Mouse (Mus musculus): ENCODE data around the gene Arf4.

The Arf4 gene

DNA sequence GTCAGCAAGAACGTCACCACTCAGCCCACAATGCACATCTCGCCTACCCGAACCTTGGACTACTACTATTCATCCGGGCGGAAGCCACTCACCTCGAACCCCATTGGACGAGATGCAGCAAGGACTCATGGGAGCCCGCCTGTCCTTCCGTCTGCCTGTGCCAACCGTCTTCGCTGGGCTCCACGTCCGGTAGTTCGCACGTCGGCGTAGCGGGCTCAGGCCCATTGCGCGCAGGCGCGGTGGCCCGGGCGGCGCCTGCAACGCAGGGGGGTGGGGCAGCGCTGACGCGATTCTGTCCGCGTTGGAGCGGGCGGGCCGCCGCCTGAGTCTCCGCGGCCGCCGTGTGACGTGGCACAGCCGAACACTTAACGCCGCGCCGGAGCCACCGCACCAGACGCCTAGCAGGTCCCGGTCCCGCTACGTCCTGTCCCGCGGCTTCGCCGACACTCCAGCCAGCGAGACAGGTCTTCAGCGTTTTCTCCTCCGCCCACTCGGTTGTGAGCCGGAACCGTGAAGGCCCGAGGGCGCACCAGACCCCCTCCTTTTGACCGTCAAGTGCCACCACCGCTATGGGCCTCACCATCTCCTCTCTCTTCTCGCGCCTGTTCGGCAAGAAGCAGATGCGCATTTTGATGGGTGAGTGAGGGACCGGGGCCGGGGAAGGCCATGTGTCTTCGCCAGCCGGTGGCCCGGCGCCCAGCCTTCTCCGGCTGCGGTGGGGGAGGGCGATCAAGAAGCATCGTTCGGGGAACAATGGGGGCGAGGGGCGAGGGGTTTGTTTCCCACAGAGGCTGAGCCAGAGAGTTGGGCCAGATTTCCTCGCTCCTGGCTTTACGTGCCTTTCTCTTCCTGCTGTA, at the start of gene Arf4:
Gene Arf4, plus strand, starts transcription at position 224 of the 857 bp plus-strand sequence.
- DNase-seq (ENCODE audit: low spot score), result peak; percentile 98

DNA sequence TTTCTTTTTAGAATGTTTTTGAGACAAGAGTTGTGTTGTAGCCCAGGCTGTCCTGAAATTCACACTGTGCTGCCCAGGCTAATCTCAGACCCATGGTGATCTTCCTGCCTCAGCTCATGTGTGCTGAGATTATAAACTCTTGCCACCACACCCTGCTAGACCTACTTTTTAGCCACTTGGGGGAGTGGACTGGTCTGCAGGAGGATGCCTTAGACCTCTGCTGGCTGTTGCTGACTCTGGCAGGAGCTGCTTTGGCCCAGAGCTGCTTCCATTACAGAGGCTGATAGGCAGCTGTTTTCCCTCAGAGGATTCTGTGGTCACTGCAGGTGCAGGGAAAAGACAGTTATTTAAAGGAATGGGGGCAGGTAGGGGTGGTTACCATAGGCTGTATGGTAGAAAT, 46.5 kb upstream of the Arf4 start:
- no peak for DNase-seq (ENCODE audit: low spot score)

DNA sequence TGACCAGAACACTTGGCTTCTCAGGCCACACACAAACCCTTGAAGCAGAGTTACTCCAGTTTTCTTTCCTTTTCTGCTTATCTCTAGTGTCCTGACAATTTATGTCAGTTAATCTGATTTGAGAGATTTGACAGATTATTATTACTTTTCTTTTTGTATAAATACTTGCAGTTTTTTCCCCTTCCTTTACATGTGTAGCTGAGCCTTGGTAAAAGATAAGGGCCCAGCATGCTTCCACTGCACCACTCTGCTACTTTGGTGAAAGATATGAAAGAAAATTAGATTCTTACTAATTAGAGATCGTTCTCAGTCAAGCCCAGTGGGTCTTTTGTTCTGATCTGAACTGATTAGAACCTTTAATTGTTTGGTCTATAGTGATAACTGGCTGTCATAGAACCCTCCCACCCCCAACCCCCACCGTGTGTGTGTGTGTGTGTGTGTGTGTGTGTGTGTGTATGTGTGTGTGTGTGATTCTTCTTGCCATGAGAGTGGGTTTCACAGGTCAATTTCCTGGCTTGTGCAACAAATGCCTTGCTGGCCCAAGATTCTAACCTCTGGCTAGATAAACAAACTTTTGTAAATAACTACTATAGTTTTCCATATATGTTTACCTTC, 44.5 kb upstream of the Arf4 start:
- no peak for DNase-seq (ENCODE audit: low spot score)

DNA sequence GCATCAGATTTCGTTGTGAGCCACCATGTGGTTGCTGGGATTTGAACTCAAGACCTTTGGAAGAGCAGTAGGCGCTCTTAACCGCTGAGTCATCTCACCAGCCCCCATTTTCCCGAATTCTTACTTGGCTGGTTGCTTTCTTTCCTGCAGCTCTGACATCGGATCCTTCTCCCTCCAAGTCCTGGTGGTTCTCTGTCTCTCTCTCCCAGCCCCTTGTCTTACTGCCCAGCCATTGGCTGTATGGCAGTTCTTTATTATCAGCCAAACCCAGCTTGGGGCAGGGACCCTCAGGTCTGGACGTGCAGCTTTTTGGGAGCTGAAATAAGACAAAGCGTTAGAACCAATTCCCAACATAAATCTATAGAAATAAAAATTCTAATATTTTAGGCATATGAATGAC, 42.7 kb upstream of the Arf4 start:
- no peak for DNase-seq (ENCODE audit: low spot score)

DNA sequence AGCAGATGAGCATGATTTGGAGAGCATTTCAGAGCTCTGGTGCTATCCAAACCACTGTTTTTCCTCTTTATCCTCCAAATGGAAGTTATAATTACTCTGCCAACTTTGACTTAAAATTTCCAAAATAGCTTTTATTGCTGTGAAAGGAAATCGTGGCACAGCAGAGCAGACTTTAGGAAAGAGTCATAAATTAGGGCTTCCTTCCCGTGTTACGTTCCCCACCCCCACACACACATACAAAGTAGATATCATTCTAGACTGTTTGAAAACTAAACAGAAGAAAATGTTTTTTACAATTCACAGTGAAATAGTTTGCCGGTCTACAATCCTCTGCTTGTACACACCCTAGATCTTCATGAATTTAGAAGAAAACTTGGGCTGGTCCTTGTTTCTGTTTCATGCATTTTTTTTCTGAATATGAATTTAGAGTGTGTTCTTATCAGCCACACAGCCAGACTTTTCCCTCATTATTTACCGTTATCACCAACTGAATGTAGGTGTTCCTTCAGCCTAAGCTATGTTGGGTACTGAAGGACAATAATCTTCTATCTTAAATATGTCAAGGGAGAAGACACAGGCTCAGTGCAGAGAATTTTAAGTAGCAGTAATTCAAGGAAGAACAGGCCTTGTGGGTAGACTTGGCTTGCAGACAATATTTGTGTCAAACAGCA, 42.0 kb upstream of the Arf4 start:
- DNase-seq (ENCODE audit: low spot score), result no peak

DNA sequence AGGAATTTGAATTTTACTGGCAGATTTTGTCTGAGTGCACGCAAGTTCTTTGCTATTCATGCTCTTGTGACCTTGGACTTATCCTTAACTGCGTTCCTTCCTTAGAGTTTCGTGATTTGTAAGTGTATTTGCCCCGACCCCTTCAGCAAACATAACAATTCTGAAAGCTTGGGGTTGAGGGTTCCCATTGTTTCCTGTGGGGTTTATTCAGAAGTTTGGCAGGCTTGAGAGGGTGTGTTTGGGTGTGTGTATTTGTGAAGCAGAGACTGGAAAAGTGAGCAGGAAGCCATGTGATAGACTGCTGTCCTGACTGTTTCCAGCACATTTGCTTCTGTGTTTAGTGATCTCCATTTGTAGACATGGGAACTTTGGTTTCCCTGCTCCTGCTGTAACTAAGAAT, 32.5 kb upstream of the Arf4 start:
- DNase-seq (ENCODE audit: low spot score), result no peak

DNA sequence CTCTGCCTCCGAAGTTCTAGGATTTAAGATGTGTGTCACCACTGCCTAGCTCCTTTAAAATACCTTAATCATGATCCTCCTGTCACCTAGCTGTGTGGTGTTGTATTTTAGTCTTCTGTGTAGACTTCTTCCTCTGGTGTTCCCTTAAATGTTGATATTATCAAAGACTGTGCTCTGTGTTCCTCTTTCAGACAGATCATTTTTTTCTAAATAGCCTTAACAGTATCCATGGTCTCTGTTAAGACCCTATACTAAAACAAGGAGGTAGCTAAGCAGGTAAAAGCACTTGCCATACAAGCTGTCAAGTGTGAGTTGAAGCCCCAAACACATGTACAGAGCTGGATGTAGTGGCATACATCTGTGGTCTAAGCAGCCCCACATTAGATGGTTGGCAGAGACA, 28.2 kb upstream of the Arf4 start:
- DNase-seq (ENCODE audit: low spot score), result no peak

DNA sequence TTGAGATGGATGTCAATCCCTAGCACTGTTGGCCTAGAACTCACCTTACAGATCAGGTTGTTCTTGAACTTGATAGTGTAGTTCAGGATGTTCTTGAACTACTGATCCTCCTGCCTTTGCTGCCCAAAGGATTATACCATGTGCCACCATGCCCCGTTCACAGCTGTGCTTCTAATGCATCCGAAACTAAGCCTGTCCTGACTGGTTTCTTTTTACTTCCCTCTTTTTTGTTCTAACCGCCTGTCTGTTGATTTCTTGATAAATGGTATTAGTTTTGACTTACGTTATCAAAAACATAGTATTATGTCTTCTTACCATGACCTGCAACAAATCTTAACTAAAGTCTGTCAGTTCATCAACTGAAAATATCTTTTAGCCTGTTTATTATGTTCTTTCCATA, 27.2 kb upstream of the Arf4 start:
- no peak for DNase-seq (ENCODE audit: low spot score)

DNA sequence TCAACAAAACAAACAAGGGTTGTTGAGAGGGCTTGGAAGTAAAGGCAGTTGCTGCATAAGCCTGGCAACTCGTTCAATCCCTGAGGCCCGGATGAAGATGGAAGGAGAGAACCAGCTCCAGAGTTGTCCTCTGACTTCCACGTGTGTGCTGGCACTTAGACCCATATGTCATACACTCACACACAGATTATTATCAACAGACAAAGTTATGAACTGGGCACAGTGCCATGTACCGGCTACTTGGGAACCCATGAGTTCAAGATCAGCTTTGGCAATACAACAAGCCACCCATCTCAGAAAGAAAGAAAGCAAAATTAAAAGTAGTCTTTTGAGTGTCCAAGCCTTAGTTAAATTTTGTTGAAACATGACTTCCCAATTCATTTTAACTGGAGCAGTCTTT, 12.6 kb upstream of the Arf4 start:
- no peak for DNase-seq (ENCODE audit: low spot score)

DNA sequence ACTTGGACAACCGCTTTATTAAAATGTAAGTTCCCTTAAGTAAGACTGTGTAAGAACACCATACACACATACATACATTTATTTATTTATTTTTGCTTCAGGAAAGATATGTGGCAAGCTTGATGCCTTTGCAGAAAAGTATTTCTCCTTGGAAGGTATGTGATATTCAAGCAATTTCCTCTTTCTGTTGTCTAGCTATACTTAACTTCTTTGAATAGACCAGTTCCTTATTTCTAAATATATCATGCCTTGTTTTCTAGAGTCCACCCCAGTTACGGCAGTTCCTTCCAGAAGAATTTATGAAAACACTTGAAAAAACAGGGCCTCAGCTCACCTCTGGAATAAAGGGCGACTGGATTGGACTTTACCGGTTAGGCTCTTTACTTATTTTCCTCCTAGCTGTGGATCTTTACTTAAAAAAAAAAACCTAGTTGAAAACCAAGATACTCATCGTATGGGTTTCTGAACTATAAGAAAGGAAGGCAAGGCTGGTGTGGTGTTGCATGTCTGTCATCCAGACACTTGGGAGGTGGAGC, 11.2 kb upstream of the Arf4 start:
- DNase-seq (ENCODE audit: low spot score), result no peak

DNA sequence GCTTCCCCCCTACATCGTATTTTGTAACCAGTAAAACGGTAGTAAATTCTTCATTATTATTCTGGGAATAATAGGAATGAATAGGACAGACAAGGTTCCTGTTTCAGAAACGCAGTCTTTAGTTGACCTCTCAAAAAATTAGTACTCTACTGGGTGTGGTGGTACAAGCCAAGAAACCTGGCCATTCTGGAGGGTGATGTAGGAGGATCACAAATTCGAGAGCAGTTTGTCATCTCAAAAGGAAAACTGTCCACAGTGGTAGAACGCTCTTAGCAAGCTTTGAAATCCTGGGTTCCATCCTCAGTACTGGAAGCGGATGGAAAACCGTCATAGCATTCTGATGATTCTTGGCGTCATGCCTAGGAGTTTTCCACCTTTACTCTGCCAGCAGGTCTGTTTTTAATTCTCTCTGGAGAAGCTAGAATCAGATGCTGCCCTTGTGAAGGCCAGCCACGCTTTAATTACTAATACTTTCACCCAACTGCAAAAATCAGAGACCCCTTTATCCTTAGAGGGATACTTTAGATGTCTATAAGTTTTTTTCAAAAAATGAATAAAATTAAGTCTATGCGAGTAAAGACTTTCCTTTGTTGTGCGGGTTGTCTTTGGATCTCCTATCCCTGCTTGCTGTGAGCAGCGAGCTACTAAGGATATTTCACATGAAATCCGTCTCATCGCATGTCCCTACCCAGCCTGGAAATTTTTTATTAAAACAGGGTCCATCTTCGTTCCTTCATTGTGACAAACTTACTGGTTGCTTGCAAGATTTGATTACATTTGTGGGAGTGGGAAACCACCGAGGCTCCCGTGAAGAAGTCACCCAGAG, 636 bp upstream of the Arf4 start:
- DNase-seq (ENCODE audit: low spot score), result no peak

DNA sequence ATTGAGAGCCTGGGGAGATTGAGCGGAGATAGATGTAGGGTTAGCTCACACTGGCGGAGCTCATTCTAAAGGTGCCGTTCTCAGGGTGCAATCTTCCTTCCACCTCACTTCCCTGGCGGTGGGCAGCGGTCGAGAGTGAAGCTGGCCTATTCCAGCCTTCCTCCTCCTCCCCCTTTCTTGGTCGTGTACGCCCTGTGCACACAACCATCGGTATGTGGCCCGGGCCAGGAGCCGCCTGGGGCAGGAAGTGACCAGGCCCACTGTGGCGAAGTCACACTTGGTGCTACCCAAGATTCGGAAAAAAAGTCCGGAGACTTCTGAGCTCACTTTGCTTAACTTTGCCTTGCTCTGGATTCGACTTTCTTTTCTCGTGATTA, 822 bp downstream of the Arf4 start:
- DNase-seq (ENCODE audit: low spot score), result peak; percentile 32

DNA sequence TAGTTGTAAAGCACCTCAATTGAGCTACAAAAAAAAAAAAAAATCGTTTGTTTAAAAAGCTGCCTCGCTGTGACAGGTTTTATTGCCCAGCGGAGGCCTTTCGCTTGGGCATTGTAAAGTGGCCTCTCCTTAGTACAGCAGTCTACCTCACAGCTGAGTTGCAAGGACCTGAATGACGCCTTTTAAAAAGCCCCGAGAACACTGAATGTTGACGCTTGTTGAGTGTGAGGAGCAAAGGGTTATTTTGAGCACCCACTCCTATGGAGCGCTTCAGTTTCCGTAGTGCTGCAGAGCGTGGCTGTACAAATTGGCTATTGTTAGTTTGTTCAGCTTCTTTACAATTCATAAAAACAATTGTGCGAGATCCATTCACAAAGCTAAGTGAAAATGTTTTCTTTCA, 1.4 kb downstream of the Arf4 start:
- DNase-seq (ENCODE audit: low spot score), result no peak

DNA sequence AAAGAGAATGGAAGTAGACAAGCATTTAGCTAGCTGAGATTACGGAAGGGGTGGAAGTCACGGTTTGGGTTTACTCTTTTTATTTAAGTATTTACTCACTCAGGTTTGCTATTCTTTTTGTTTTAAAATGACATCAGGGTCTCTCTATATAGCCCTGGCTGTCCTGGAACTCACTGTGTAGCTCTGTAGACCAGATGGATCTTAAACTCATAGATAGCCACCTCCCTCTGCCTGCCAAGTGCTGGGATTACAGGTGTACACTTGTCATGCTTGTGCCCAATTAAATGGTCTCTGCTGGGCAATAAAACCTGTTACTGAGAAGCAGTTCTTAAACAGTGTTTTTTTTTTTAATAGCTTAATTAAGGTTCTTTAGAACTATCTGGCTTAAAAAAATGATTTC, 2.1 kb downstream of the Arf4 start:
- no peak for DNase-seq (ENCODE audit: low spot score)

DNA sequence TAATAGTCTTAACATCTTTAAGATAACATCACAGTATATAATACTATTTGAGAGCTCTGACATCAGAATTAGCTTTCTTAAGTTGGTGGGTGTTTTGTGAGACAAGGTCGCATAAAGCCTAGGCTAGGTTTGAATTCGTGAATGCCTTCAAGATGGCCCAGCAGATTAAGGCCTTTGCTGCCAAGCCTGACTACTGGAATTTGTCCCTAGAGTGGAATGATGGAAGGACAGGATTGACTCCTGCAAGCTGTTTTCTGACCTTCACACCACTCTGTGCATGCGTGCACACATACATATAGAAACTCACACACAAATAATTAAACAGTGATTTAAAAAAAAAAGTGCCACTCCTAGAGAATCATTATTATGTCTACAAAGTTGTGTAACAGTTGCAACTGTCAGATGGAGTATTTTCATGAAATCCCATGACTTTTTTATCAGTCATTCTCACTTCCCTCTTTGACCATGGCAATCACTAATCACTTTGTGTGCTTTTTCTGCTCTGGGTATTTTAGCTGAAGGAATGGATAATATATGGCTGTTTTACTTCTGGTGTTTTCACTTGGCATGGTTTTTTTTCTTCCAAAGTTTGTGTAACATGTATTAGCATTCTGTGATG, 5.2 kb downstream of the Arf4 start:
- DNase-seq (ENCODE audit: low spot score), result no peak

DNA sequence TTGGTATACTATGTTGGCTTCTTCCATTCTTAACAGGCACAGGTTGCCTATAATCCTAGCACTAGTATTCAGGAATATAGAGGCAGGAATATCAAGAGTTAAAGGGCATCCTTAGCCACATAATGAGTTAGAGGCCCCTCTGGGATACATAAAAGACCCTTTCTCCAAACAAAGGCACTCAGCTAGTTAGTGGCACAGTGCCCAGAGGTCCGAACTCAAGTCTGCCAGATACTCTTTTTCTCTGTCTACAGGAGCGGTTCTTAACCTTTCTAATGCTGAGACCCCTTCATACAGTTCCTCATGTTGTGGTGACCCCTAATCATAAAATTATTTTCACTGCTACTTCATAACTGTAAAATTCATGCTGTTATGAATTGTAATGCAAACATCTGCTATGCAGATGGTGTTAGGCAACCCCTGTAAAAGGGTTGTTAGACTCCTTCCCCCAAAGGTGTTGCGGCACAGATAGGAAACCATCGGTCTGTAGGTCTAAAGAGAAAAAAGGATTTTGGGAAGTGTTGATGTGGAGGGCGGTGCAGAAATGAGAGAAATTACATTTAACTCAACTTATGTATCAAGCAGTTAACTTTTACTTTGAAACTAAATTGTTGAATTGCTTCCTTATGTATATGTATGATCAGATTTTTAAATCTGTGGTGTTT, 8.2 kb downstream of the Arf4 start:
- no peak for DNase-seq (ENCODE audit: low spot score)

DNA sequence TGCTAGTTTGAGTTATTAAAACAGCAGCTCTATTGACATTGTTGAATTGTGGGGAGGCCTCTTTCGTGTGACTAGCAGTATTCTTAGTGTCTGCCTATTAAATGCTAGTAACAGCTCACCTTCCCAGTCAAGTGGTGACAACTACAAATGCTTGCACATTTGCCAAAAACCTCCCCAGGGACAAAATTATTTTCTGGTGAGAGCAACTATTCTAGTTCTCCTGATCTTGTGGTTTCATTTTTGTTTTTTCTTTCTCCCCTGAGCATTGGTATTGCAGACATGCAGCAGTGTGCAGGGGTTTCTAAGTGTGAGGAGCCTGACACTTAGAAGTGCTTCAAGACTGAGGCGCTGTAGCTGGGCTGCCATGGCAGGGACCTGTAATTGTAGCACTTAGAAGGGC, 9.9 kb downstream of the Arf4 start:
- no peak for DNase-seq (ENCODE audit: low spot score)

DNA sequence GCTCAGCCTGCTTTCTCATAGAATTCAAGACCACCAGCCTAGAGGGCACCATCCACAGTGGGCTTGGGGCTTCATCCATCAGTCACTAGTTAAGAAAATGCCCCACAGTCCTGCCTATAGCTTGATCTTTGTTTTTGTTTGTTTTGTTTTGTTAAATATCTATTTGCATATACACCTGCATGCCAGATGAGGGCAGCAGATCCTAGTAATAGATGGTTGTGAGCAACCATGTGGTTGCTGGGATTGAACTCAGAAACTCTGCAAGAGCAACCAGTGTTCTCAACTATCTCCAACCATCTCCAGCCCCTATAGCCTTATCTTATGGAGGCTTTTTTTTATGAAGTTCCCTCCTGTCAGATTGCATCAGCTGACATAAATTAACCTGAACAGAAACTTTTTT, 14.0 kb downstream of the Arf4 start:
- DNase-seq (ENCODE audit: low spot score), result no peak

DNA sequence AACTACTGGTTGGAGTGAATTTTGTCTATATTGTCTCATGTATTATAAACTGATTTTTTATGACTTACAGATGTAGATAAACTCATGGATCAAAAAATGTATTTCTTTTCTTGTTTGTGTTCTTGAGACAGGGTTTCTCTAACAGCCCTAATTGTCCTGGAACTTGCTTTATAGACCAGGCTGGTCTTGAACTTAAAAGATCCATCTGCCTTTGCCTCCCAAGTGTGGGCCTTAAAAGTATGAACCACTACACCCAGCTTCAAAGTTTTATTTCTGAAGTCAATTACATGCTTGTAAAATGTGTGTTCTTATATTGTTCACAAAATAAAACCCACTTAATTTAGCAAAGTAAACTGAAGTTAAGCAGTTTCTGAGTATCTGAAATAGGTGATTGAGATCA, 20.3 kb downstream of the Arf4 start:
- DNase-seq (ENCODE audit: low spot score), result no peak

DNA sequence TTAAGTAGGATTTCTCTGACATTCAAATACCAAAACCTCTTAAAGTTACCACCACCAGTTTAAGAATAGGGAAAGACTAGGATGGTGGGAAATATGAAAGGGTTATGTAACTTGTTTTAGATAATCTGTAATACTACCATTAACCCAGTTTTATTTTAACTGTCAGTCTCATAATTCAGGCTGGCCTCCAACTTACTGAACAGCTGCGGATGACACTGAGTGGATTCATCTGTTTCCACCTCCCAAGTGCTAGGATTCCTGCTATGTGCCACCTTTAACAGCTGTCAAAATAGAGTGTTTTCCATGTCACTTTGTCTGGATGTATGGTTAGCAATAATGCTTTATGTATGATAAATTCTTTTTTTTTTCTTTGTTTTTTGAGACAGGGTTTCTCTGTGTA, 22.4 kb downstream of the Arf4 start:
- DNase-seq (ENCODE audit: low spot score), result no peak

DNA sequence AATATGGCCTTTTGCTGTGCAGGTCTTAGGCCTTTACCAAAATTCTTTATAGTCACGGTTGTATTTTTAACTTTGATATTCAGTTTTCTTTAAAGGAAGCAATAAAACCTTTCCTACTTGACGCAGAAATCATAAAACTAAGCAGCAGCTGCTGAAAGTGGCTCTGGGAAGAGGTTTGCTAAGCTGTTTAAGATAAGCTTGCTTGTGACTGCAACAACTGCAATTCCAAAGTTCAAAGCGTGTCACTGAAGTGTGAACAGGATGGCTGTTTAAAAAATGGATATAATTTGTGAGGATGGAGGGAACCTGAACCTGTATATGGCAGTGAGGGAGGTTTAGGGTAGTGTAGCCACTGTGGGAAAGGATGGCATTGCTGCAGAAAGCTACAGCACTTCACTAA, 24.1 kb downstream of the Arf4 start:
- DNase-seq (ENCODE audit: low spot score), result no peak

Measured in ovary, adult 18-20 months (tissue).